1 mouse cellular context compared by ENCODE assay signal in the genomic region with DNA sequence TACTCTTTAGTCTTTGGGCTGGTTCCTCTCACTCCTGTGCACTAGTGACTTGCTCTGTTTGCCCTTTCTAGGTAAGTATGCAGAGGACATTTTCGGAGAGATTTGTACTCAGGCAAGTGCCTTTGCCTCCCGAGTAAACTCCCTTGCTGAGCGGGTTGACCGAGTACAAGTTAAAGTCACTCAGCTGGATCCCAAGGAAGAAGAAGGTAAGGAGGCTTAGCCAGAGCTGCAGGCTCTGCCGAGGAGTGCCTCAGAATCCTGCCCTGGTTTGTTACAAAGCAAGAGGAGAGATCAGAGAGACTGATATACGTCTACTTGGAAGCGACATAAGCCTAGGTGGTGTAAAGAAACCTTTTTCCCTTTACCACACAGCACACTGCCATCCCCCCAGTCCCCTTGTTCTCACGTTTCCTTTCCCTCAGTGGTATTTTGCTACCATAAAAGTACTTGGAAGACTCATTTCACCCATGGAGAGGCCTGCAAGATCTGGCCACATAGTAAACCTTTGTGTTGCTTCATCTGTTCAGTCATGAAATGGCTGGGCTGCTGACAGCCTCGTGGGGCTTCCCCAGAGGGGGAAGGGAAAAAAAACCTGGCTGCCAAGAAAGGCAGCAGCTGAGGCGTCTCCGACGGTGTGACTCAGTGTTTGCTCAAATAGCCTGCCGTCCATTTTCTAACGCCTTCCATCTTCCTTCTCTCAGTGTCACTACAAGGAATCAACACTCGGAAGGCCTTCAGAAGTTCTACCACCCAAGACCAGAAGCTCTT.
TF ChIP-seq lines count a peak whose summit lies in the region.

No protein-coding gene starts in this region.

TF ChIP-seq in CH12.LX, 34 proteins besides CTCF, POLR2A, EP300 and RAD21:
- TF ChIP-seq RCOR1 (conservative IDR thresholded peaks at IDR 0.05; ENCODE audit: low read depth, low read length) (0 out of 2 replicates have a peak, but pooled peaks have one; percentile 30), USF1 (IDR thresholded peaks at IDR 0.05; ENCODE audit: low read depth, low read length) (no peak), SIN3A (IDR thresholded peaks at IDR 0.05; ENCODE audit: low read length) (peak; percentile 95), MEF2A (IDR thresholded peaks at IDR 0.05; ENCODE audit: borderline replicate concordance, low read depth, low read length) (peak; percentile 87), E2F4 (IDR thresholded peaks at IDR 0.05; ENCODE audit: insufficient replicate concordance, low read depth, low read length) (0 out of 2 replicates have a peak, but pooled peaks have one; percentile 26), HCFC1 (IDR thresholded peaks at IDR 0.05; ENCODE audit: low read depth, low read length) (peak; percentile 44; the same call in 1 of the 2 replicates), NRF1 (IDR thresholded peaks at IDR 0.05; ENCODE audit: low read depth, low read length) (peak; percentile 66), TCF12 (IDR thresholded peaks at IDR 0.05; ENCODE audit: low read depth, low read length) (peak; percentile 78), CHD2 (IDR thresholded peaks at IDR 0.05; ENCODE audit: low read length) (peak; percentile 93), MAZ (IDR thresholded peaks at IDR 0.05; ENCODE audit: low read depth, low read length) (peak; percentile 64; the same call in 1 of the 2 replicates), ELF1 (IDR thresholded peaks at IDR 0.05; ENCODE audit: low read depth, low read length) (peak; percentile 48; the same call in 1 of the 2 replicates), IRF4 (IDR thresholded peaks at IDR 0.05; ENCODE audit: low read depth, low read length) (peak; percentile 72; the same call in 1 of the 2 replicates), ZMIZ1 (IDR thresholded peaks at IDR 0.05; ENCODE audit: low read depth, low read length) (no peak; the same call in 1 of the 2 replicates), NELFE (IDR thresholded peaks at IDR 0.05; ENCODE audit: low read depth, low read length) (peak; percentile 64; the same call in 1 of the 2 replicates), USF2 (conservative IDR thresholded peaks at IDR 0.05; ENCODE audit: low read depth, low read length) (no peak), JUN (IDR thresholded peaks at IDR 0.05; ENCODE audit: insufficient read depth, low read depth, low read length) (peak; percentile 41; the same call in 1 of the 2 replicates), MYC (IDR thresholded peaks at IDR 0.05; ENCODE audit: low read depth, low read length) (peak; percentile 91), SMC3 (IDR thresholded peaks at IDR 0.05; ENCODE audit: low read depth, low read length) (peak; percentile 34), MXI1 (IDR thresholded peaks at IDR 0.05; ENCODE audit: low read depth, low read length) (peak; percentile 88), BHLHE40 (IDR thresholded peaks at IDR 0.05; ENCODE audit: low read depth, low read length) (peak; percentile 83), MAX (IDR thresholded peaks at IDR 0.05; ENCODE audit: low read length) (peak; percentile 86), POLR2AphosphoS2 (IDR thresholded peaks at IDR 0.05; ENCODE audit: low read depth, low read length) (no peak), JUND (conservative IDR thresholded peaks at IDR 0.05; ENCODE audit: low read depth, low read length) (peak; percentile 52), GABPA (IDR thresholded peaks at IDR 0.05; ENCODE audit: insufficient replicate concordance, low read depth, low read length) (no peak), ZC3H11A (IDR thresholded peaks at IDR 0.05; ENCODE audit: low read depth, low read length) (peak; percentile 37; the same call in 1 of the 2 replicates), TBP (conservative IDR thresholded peaks at IDR 0.05; ENCODE audit: low read depth, low read length) (peak; percentile 88), ETS1 (conservative IDR thresholded peaks at IDR 0.05; ENCODE audit: low read depth, low read length) (peak; percentile 91), ZKSCAN1 (IDR thresholded peaks at IDR 0.05; ENCODE audit: borderline replicate concordance, low read depth, low read length) (no peak), MAFK (IDR thresholded peaks at IDR 0.05; ENCODE audit: insufficient replicate concordance, low read length) (0 out of 2 replicates have a peak, but pooled peaks have one; percentile 42), ZNF384 (IDR thresholded peaks at IDR 0.05; ENCODE audit: low read depth, low read length) (peak; percentile 85), KAT2A (IDR thresholded peaks at IDR 0.05; ENCODE audit: insufficient replicate concordance, low read length) (0 out of 2 replicates have a peak, but pooled peaks have one; percentile 47), CHD1 (IDR thresholded peaks at IDR 0.05; ENCODE audit: low read depth, low read length) (0 out of 2 replicates have a peak, but pooled peaks have one; percentile 79), PAX5 (IDR thresholded peaks at IDR 0.05; ENCODE audit: low read length) (no peak), UBTF (IDR thresholded peaks at IDR 0.05; ENCODE audit: low read depth, low read length) (no peak)
